Mouse (Mus musculus): Measurements from ENCODE around the gene Cntnap5c. TPM values are rescaled to one million over a fixed set of nuclear protein-coding genes. Genes with fewer than 3 reads are reported as not detected.
"Not testable (repeated sequence)": the region's sequence is repeated elsewhere in the genome, so short reads cannot be mapped to it uniquely, and the experiment has no call there.

The Cntnap5c gene
- total RNA-seq (2021) = 1 to 10 TPM; 6.3 to 7.9 TPM
- long read RNA-seq, experiment 1, partial matches to known transcripts = 0 of 1 reads
- long read RNA-seq, experiment 1, other reads (novel, unspliced or antisense) = 1 of 1 reads
- long read RNA-seq, experiment 2, partial matches to known transcripts = 0 of 1 reads
- long read RNA-seq, experiment 2, other reads (novel, unspliced or antisense) = 1 of 1 reads

DNA sequence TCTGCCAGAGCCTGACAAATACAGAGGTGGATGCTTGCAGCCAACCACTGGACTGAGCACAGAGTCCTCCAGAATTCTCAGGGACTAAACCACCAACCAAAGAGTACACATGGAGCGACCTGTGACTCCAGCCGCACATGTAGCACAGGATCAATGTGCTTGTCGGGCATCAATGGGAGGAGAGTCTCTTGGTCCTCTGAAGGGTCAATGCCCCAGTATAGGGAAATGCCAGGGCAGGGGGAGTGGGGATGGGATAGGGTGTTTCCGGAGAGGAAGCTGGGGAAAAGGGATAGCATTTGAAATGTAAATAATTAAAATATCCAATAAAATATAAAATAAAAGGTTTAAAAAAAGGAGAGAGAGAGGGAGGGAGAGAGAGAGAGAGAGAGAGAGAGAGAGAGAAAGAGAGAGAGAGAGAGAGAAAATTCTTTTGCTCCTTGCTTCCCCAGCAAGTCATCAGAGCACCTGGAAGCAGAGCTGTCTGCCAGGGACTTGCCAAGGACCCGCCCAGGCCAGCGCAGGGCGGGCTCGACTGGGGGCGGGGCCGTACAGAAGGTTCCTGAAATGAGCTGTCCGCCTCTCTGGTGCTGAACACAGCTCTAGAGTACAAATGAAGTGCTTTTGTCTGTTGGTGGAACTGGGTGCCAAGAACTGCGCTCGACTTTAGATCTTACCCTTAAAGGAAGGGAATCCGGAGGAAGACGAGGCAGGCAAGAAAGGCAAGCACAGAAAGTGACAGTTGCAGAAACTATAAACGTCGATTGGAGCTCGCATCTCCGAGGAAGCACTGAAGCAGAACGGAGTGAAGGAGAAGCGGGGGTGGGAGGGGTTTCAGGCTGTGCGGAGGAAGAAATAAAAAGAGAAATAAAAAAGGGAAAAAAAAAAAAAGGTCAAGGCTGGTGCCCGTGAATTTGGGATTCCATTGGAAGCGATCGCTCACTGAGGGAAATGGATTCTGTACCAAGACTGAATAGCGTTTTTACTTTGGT, at the start of gene Cntnap5c:
Gene Cntnap5c (plus strand): TSS at position 949 of the 989 bp plus-strand sequence.
- DNase-seq (ENCODE audit: low spot score in 2 of 2) = peak; percentile 32 to 47

DNA sequence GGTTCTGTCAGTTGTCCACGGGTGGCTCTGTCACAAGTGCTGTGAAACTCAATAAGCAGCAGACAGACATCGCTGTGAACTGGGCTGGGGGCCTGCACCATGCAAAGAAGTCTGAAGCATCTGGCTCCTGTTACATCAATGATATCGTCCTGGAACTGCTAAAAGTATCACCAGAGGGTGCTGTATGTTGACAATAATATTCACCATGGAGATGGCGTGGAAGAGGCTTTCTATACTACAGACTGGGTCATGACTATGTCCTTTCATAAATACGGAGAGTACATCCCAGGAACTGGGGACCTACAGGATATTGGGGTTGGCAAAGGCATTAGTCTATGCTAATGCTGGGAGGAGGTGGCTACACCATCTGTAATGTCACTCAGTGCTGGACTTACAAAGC, 27.3 kb upstream of the Cntnap5c start, which contains the start of gene Gm21834:
Gene Gm21834 (minus strand): TSS at position 101 of the 400 bp plus-strand sequence.
- no peak for DNase-seq (ENCODE audit: low spot score in 2 of 2)

GRCm38 (mm10) chr17:57758033-57758432, 11.3 kb upstream of the Cntnap5c start:
- no peak for DNase-seq (ENCODE audit: low spot score in 2 of 2)

DNA sequence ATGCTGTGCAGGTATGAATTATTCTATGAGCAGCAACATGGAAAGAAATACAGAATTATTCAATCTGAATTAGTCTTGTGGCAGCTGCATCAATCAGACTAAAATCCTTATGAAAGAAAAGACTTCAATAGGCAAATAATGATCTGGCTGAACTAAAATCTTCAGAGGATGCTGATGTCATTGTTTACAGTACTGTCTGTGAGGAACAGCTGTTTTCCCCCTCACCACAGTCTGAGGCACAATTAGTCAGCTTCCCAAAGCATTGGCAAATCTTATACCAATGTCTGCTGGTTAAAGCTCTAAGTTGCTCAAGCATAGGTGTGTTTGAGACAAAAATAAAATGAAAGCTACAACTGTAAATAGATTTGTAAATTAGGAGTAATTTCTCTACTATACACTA, 2.1 kb upstream of the Cntnap5c start:
- DNase-seq (ENCODE audit: low spot score in 2 of 2) = no peak

DNA sequence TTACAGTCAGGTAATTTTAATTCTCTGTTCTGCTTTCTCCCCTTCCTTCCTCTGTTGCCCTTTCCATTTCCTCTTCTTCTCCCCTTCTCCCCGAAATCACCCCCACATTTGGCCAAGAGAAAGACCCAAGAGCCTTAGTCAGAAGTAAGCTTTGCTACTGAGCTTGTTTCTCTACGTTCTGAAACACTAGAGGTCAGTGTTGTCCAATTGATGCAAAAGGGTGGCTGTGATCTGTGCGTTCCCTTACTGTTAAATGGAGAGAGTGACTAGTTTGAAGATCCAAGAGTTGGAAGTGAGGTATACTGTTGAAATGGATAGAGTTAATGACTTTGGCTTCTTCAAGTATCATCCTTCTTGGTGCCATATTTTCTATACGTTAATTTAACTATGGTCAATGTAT, 1.5 kb downstream of the Cntnap5c start:
- DNase-seq (ENCODE audit: low spot score in 2 of 2) = peak in 1 of 2 experiments; percentile 25

DNA sequence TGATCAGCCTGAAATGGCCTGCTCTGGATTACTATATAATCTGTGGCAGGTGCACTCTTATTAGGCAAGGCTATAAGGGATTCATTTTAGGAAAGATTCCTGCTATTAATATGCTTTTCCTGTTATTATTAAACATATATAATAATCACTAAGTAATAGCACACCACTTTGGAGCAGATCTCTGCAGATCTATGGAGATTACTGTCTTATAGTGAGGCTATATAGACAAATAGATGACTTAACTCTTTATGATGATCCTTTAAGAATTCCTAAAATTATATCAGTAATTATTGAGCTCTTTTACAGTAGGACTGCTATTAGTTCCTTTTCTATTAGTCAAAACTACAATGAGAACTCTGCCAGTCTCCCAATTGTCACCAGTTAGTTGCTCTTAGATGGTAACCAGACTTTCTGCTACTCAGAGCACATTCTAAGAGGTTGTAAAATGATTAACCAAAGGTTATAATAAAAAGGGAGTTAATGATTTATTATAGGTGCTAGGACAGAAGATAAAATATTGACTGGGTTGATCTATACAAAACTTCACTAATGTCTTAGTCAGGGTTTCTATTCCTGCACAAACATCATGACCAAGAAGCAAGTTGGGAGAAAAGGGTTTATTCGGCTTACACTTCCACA, 18.9 kb downstream of the Cntnap5c start:
- no peak for DNase-seq (ENCODE audit: low spot score in 2 of 2)

GRCm38 (mm10) chr17:57795408-57795807, 26.0 kb downstream of the Cntnap5c start:
- DNase-seq (ENCODE audit: low spot score in 2 of 2) = no peak

GRCm38 (mm10) chr17:57796668-57797311, 27.4 kb downstream of the Cntnap5c start:
- no peak for DNase-seq (ENCODE audit: low spot score in 2 of 2)

- DNase-seq (ENCODE audit: low spot score in 2 of 2) = no peak
Observed at GRCm38 (mm10) chr17:57799414-57799985, 30.1 kb downstream of the Cntnap5c start.

DNA sequence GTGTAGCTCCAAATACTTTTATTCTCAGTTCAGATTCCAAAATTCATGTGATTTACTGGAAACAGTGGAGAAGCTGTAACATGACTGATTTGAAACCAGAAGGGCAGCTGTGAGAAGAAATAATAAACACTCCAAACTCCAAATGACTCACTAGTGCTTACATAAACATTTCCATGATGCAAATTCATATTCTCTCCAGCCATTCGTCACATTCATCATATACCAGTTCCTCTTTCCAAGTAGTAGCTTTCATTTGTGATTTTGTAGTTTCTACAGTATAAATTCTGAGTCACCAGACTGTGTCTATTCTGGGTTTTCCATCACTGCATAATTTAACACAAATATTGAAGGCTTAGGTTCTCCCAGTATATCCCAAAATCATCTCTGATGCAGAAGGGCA, 31.8 kb downstream of the Cntnap5c start:
- DNase-seq (ENCODE audit: low spot score in 2 of 2) = no peak

DNA sequence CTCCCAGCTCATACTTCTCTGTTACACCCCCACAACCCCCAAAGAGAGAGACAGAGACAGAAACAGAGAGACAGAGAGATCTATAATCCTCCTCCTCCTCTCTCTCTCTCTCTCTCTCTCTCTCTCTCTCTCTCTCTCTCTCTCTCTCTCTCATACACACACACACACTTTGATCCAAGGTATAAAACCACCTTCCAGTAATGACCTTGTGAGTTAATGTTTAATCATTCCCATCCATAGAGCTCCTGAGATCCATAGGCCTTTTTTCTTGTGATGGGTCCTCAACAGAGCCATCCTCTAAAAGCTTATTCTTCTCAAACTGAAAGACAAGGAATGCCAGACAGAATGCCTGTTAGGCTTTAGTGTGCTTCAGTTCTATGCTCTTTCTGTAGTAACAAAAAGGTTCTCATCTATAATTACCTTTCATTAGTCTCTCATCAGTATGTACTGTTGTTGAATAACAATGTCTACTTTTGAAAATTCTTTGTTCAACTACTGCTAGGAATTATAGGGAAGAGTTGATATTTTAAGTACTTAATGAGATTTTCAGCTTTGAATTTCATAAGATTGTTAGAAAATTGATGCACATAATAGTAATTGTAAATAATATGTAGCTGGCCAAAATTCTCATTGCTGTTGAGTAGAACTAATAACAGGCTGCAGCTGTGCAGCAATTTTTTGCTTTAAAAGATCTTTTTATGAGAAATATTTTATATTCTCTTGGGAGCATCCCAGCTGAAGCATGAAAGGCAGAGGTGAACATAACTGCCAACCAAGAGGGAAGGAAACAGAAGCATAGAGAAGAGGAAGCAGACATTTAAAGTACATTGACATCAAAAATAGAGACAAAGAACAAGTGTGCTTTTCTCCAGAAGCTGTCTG, 68.0 kb downstream of the Cntnap5c start:
- DNase-seq (ENCODE audit: low spot score in 2 of 2) = no peak

- not testable (repeated sequence) for DNase-seq (ENCODE audit: low spot score in 2 of 2)
Observed at GRCm38 (mm10) chr17:57855811-57856210, 86.4 kb downstream of the Cntnap5c start.

DNA sequence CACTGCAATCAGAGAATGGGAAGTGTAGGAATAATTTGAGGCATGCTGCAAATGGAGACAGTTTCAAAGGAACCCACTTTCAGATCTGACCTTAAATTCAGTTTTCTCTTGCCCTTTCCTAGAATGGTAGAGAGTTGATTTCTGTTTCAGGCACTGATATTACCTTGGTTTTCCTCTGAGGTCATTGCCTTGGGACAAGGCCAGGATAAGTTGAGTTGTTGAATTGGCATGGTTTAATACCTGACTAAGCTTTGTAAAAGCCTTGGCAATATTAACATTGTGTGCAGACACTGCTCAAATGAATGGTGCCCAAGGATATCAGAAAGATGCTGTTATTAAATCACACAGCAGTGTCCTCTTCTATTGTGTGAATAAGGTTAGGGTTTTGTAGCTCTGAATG, 96.6 kb downstream of the Cntnap5c start:
- DNase-seq (ENCODE audit: low spot score in 2 of 2) = no peak

DNA sequence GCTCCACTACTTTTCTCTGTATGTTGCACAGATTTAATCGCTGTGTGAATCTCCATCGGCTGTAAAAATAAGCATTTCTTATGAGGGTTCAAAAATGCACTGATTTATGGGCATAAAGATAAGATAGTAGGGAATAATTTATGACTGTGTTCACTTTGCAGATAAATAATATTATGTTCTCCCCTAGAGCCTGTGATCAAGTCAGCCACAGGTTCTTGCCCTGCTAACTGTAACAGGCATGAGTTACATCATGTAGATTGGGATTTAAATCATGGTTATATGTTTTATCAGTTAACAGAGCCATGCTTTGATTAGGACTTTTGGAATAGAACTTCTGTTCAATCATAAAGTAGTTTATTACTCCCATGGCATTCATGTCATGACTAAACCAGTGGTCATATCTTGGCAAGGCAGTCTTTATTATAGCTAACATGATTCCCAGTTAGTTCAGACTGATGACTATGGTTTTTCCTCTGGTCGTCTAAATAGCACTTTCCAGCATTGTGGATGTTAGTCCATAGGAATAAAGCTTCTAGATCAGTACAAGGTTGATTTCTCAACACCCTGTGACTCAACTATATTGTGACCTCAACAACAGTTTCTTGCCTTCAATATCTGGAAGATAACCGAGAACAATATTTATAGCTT, 118.5 kb downstream of the Cntnap5c start:
- no peak for DNase-seq (ENCODE audit: low spot score in 2 of 2)

DNA sequence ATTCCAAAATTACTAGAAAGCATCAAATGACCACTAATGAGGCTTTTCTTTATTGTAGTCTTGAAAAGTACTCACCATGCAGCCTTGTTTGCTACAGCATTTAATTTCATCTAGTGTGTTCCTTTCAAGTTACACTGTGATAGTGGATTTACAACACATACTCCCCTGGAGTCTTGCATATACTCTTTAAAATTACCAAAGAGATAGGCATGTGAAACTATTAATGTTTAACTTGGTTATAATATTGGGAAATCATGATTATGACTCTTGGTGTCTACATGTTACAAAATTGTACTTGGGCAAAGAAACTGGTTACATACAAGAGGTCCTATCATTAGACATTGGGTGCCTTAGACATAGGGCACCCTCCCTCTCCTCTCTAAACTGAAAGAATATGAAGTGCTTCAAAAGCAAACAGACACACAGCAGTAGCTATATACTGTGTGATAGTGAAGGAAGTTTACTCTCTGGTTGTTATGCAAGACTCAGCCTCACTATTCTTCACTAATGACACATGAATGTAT, 142.5 kb downstream of the Cntnap5c start:
- no peak for DNase-seq (ENCODE audit: low spot score in 2 of 2)

GRCm38 (mm10) chr17:57984230-57984629, 214.9 kb downstream of the Cntnap5c start:
- no peak for DNase-seq (ENCODE audit: low spot score in 2 of 2)

DNA sequence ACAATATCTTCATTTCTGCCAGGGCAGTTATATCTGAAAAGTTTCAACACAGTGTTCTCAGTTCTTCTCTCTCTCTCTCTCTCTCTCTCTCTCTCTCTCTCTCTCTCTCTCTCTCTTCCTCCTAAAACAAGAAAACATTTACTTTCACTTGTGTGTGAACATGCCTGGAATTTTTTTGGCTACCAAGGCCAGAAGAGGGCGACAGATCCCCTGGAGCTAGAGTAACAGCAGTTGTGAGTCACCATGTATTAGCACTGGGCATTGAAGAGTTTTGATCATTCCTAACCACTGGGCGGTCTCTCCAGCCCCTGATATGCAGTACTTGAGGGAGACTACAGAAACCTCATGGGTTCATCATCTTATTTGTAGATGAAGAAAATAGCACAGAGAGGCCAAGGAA, 219.1 kb downstream of the Cntnap5c start:
- peak; percentile 5 to 18 for DNase-seq (ENCODE audit: low spot score in 2 of 2)

GRCm38 (mm10) chr17:57996461-57996860, 227.1 kb downstream of the Cntnap5c start:
- no peak for DNase-seq (ENCODE audit: low spot score in 2 of 2)

DNA sequence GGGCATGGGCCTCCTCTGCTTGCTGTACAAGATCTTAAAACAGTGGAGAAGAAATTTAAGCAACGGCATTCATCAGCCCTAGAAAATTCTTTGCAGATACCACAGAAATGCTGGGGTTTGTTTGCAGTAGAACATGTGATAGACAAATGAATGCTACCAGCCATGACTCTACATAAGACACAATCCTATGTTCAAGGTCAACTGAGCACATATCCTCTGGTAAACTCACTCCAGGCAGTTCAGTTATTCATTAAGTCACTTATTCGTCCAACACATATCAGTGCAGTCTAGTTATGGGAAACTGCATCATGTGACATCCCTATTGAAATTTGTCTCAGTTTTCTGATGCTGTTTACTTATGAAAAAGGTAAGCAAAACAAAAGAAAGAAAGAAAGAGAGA, 229.7 kb downstream of the Cntnap5c start:
- DNase-seq (ENCODE audit: low spot score in 2 of 2) = no peak
